In genomic region chr2:165964121-165964520, GRCm38 (mm10) we compare ENCODE assay signal across 18 mouse cellular contexts. TPM values are rescaled to one million over a fixed set of nuclear protein-coding genes. Genes with fewer than 3 reads are reported as not detected.
A peak's percentile ranks its signal among the peaks of the same experiment; 100 is the strongest.
DNase-seq lines count a peak whose midpoint lies in the region; ATAC-seq and TF ChIP-seq lines count a peak whose summit lies in the region.
"Had no signal": no experiment of that assay in that cellular context is flagged by ENCODE, and none has a peak within 500 bp of the region (broad histone marks: within the 10 kb centered on the region; RNA-seq: fewer than 3 reads in every experiment).

No protein-coding gene starts in this region.

- no peak overlapping the region for H3K9ac ChIP-seq in liver, adult 2 months (ENCODE audit: low read depth, low read length)
- H3K9ac ChIP-seq in liver, embryonic 12.5 days = no peak overlapping the region
- no peak overlapping the region for H3K9ac ChIP-seq in stomach, postnatal 0 days (ENCODE audit: low read length)
- H3K9ac ChIP-seq: liver, postnatal 0 days; midbrain, embryonic 15.5 days; neural tube, embryonic 12.5 days had no signal

- peak; percentile 34 for DNase-seq in adrenal gland, postnatal 10 days
- no peak for DNase-seq in adrenal gland, adult 18-20 months (ENCODE audit: low spot score in 2 of 2)
- peak; percentile 60 for DNase-seq in liver, adult 2 months (ENCODE audit: extremely low read depth, low read depth, low spot score)
- DNase-seq in kidney, postnatal 10 days = peak; percentile 61
- peak; percentile 79 for DNase-seq in stomach, postnatal 0 days (ENCODE audit: low spot score)
- no peak for DNase-seq in layer of hippocampus, postnatal 36 days
- no peak for DNase-seq in layer of hippocampus, postnatal 10 days (ENCODE audit: low spot score in 2 of 2)
- DNase-seq: cerebellum, postnatal 14 days; gastrocnemius, postnatal 25 days; liver, postnatal 0 days; lung, postnatal 4 days; right cerebral cortex, postnatal 14 days had no signal

- TF ChIP-seq CTCF in liver, adult 2 months (IDR thresholded peaks at IDR 0.05; ENCODE audit: low read depth, low read length) = no peak
- no peak for TF ChIP-seq CTCF in stomach, postnatal 0 days (IDR thresholded peaks at IDR 0.05; ENCODE audit: low read depth)

- no peak overlapping the region for H3K4me3 ChIP-seq in liver, adult 2 months (ENCODE audit: insufficient read depth, low read depth, low read length)
- H3K4me3 ChIP-seq in liver, embryonic 12.5 days = no peak overlapping the region
- no peak overlapping the region for H3K4me3 ChIP-seq in stomach, postnatal 0 days (ENCODE audit: low read depth, low read length)
- H3K4me3 ChIP-seq: embryonic facial prominence, embryonic 10.5 days; erythroblast, embryonic 14.5 days; hindbrain, embryonic 10.5 days; midbrain, embryonic 15.5 days; neural tube, embryonic 12.5 days had no signal

- H3K27ac ChIP-seq in liver, adult 2 months (replicated peaks; ENCODE audit: insufficient read depth, low read depth, low read length) = no peak overlapping the region
- no peak overlapping the region for H3K27ac ChIP-seq in liver, embryonic 12.5 days
- H3K27ac ChIP-seq in stomach, postnatal 0 days (replicated peaks) = peak overlapping the region; percentile 61
- H3K27ac ChIP-seq: embryonic facial prominence, embryonic 10.5 days; hindbrain, embryonic 10.5 days; midbrain, embryonic 15.5 days; neural tube, embryonic 12.5 days had no signal

- H3K4me1 ChIP-seq in liver, adult 2 months (ENCODE audit: control insufficient read depth, insufficient read depth, low read length) = peaks cover 8% of the 10 kb centered on the region; the same call in 1 of the 2 replicates
- peaks cover 41% of the 10 kb centered on the region for H3K4me1 ChIP-seq in liver, embryonic 12.5 days
- no peaks in the 10 kb centered on the region for H3K4me1 ChIP-seq in stomach, postnatal 0 days (replicated peaks; ENCODE audit: control insufficient read depth, insufficient read depth)

- H3K36me3 ChIP-seq in liver, adult 2 months (ENCODE audit: control insufficient read depth, insufficient read depth, low read length) = no peaks in the 10 kb centered on the region
- no peaks in the 10 kb centered on the region for H3K36me3 ChIP-seq in liver, embryonic 12.5 days
- H3K36me3 ChIP-seq in stomach, postnatal 0 days (ENCODE audit: control insufficient read depth, insufficient read depth, low read length) = no peaks in the 10 kb centered on the region
- H3K36me3 ChIP-seq: embryonic facial prominence, embryonic 10.5 days; hindbrain, embryonic 10.5 days; midbrain, embryonic 15.5 days; neural tube, embryonic 12.5 days had no signal

- no peaks in the 10 kb centered on the region for H3K27me3 ChIP-seq in liver, adult 2 months (ENCODE audit: control insufficient read depth, insufficient read depth, low read length)
- no peaks in the 10 kb centered on the region for H3K27me3 ChIP-seq in liver, embryonic 12.5 days (replicated peaks)
- no peaks in the 10 kb centered on the region for H3K27me3 ChIP-seq in stomach, postnatal 0 days (ENCODE audit: control insufficient read depth, insufficient read depth, low read length)
- H3K27me3 ChIP-seq: midbrain, embryonic 15.5 days; neural tube, embryonic 12.5 days had no signal

- no peak for ATAC-seq in liver, embryonic 12.5 days
- ATAC-seq in stomach, postnatal 0 days (ENCODE audit: low FRiP score, low TSS enrichment) = peak; percentile 74
- ATAC-seq: liver, postnatal 0 days; midbrain, embryonic 15.5 days had no signal

- WGBS in liver, adult 2 months = 22% methylated on average over 4 of the region's 4 CpGs
- 52% methylated on average over 4 of the region's 4 CpGs for WGBS in liver, embryonic 12.5 days (ENCODE audit: insufficient replicate concordance)
- WGBS in stomach, postnatal 0 days = 19% methylated on average over 4 of the region's 4 CpGs

- no peaks in the 10 kb centered on the region for H3K9me3 ChIP-seq in liver, embryonic 12.5 days (replicated peaks)
- H3K9me3 ChIP-seq in stomach, postnatal 0 days (ENCODE audit: control insufficient read depth, low read length) = no peaks in the 10 kb centered on the region
- H3K9me3 ChIP-seq: embryonic facial prominence, embryonic 10.5 days; hindbrain, embryonic 10.5 days; midbrain, embryonic 15.5 days; neural tube, embryonic 12.5 days had no signal

- no peaks in the 10 kb centered on the region for H3K79me2 ChIP-seq in liver, adult 2 months (ENCODE audit: control insufficient read depth, insufficient read depth, low read length)

- no peak for TF ChIP-seq EP300 in stomach, postnatal 0 days (optimal IDR thresholded peaks at IDR 0.05)

- H3K4me2 ChIP-seq in liver, embryonic 12.5 days = no peak overlapping the region
- no peak overlapping the region for H3K4me2 ChIP-seq in stomach, postnatal 0 days (replicated peaks; ENCODE audit: low read depth)
- H3K4me2 ChIP-seq: midbrain, embryonic 15.5 days; neural tube, embryonic 12.5 days had no signal

- no peak for TF ChIP-seq POLR2A in liver, adult 2 months (IDR thresholded peaks at IDR 0.05; ENCODE audit: extremely low read depth, insufficient read depth, low read length)

RNA-seq across cellular contexts. Expression of gene Ncoa3, which starts 28.3 kb away (rescaled TPM):
- 10 to 100 TPM; 24.1 to 31.7 TPM for total RNA-seq in adrenal gland, postnatal 10 days (2021)
- 10 to 100 TPM; 32.1 to 35.9 TPM for total RNA-seq in adrenal gland, adult 18-20 months (2021)
- 11.5 and 14.8 TPM in 2 replicates for total RNA-seq in liver, adult 2 months (2014; rRNA removed)
- polyA plus RNA-seq in liver, adult 2 months (2012; rRNA removed) = 8.2 and 13.6 TPM in 2 replicates
- polyA plus RNA-seq in liver, embryonic 12.5 days (2016; fragmentation: Nextera tagmentation; extraction: Ambion mirVana) = 8.1 and 8.3 TPM in 2 replicates
- polyA plus RNA-seq in stomach, postnatal 0 days (2015; fragmentation: Nextera tagmentation; extraction: Ambion mirVana) = 7.5 and 8.3 TPM in 2 replicates
- total RNA-seq in layer of hippocampus, postnatal 36 days (2021) = 10 to 100 TPM; 34.6 to 37.8 TPM
- 10 to 100 TPM; 30.7 to 33.5 TPM for total RNA-seq in layer of hippocampus, postnatal 10 days (2021)

Comparison
In these comparisons a context has a peak if more than half of its experiments do, and no peak if none do; other contexts are left out.
1. DNase-seq: peak in adrenal gland, postnatal 10 days (single experiment), liver, adult 2 months (single experiment), kidney, postnatal 10 days (single experiment) and stomach, postnatal 0 days (single experiment); none in adrenal gland, adult 18-20 months (0 of 2), layer of hippocampus, postnatal 36 days (0 of 2) and layer of hippocampus, postnatal 10 days (0 of 2).